Mouse (Mus musculus) telencephalon, adult 2 months (tissue): Measurements from ENCODE around the gene Thsd7b.
"Not testable (repeated sequence)": the region's sequence is repeated elsewhere in the genome, so short reads cannot be mapped to it uniquely, and the experiment has no call there.

Source experiments
- DNase-seq: peaks from one replicate; pipeline ENCODE4 v3.0.0-alpha.2; 2011; ENCODE audit warnings: low read depth, low spot score

Gene Thsd7b

GRCm38 (mm10) chr1:130085910-130086309, 812.8 kb downstream of the Thsd7b start:
- peak; percentile 10 for DNase-seq

- peak; percentile 19 for DNase-seq
Measured at GRCm38 (mm10) chr1:130099227-130099626, 826.1 kb downstream of the Thsd7b start.

GRCm38 (mm10) chr1:130112580-130113314, 839.6 kb downstream of the Thsd7b start:
- DNase-seq, result no peak

DNA sequence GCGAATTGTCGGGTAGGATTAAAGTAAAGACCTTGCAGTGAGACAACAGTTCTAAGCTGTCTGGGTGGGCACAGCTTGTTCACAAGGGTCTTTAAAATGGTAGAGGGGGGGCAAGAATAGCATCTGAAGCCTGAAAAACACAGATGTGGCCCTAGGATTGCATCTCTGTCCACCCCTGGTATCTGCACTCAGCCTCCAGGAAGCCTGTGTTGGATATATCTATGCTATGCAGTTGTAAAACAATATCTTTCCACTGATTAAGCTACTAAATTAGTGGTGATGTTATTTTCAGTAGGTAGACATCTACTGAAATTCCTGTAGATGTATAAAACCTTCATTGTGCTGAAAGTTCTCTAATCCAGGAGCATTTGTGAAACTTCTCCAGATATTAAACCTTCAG, 840.4 kb downstream of the Thsd7b start:
- no peak for DNase-seq

DNA sequence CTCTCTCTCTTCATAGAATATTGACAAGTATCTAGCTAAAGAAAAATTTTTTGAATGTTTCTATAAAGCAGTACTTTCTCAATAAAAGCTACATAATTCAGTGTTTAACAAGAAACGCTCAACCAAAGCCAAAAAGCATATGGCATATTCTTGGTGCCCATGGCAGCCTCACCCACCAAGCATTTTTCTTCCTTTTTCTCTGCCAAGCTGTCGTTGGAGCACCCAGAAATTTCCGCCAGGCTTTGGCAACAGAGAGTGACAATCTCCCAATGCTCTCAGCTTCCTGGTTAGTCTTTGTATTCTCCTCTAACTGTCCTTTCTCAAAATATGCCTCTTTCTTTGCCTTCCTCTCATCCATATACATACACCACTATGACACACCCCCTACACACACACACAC, 857.8 kb downstream of the Thsd7b start:
- DNase-seq, result peak; percentile 22

- DNase-seq, result no peak
Measured at GRCm38 (mm10) chr1:130166187-130166586, 893.1 kb downstream of the Thsd7b start.

DNA sequence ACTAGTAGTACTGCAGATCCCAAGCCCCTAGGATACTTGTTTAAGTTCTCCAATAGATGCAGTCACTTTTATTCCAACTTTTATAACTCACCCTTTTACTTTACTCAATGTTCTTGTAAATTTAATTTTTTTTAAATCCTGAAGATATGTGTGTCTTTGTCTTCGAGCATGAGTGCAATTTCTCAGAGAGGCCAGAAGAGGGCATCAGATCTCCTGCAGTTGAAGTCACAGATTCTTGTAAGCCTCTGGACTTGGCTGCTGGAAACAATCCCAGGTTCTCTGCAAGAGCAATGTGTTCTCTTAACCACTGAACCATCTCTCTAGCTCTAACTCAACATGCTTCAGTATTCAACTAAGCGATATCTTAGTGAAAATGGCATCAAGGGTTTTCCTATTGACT, 894.2 kb downstream of the Thsd7b start:
- no peak for DNase-seq

DNA sequence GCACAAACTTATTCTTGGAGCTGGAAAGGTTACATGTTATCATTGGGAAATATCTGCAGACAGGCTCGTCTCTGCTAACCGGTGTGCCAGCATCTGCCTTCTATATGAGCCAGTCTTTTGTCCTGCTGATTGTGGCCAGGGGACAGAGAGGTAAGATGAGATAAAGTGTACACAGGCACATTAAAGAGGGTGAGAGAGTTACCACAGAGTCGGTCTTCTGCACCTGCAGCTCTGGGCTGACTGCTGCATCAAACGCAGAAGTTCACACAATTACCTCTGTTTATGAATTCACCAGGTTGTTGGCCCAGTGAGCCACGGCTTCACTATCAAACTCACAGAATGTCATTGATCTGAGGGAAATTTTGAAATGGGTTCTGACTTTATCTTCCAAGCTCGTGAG, 896.8 kb downstream of the Thsd7b start:
- no peak for DNase-seq

DNA sequence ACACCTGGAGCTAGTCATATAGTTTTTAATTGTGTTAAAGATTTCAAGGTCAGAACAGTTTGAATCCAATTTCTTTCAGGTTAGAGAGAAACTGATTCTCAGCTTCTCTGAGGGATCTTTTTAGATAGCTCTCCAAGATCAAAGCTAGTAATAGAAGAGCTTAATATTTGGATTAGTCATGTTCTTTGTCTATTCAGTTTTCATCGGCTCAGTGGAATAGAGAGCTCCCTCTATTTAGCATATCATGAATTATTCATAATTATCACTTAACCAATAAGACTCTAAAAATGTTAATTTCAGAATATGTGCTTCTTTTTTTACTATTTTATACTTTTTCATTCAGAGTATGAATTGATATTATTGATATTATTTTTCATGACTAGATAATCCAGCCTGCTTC, 897.2 kb downstream of the Thsd7b start:
- DNase-seq, result no peak

DNA sequence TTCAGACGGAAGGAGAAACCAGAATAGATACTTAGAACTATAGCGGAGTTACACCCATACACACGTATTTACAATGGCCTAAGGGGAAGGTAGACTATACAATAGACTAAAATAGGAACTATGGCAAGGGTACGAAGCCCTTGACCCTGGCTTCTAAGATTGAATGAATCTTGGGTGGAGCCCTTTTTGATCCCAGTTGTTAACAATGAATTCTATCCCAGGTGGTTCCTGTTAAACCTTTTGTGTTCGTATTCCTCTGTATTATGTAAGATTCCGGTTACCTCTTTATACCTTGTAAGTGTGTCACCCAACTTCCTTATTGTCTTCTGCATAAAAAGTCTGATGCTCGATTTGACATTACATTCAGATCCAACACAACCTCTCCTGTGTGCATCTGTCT, 913.7 kb downstream of the Thsd7b start:
- not testable (repeated sequence) for DNase-seq

GRCm38 (mm10) chr1:130192190-130193028, 919.3 kb downstream of the Thsd7b start:
- peak; percentile 24 for DNase-seq

DNA sequence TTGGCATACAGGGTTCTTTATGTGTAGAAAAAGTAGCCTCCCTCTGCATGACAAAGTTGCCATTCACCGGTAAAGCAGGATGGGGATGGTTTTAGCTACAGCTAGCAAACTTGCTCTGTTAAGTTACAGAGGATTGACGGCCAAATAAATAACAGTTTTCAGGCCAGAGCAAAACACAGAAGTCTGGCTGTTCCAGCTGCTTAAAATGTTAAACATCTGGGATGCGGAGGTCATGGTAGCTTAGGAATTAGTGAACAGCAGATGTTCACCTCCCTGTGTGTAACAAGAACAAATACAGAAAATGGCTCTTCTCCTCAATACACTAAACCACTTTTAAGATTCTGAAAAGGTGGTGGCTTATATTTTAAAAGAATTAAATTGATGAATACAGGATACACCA, 944.3 kb downstream of the Thsd7b start:
- DNase-seq, result no peak

- DNase-seq, result no peak
Measured at GRCm38 (mm10) chr1:130222904-130223303, 949.8 kb downstream of the Thsd7b start.

- DNase-seq, result no peak
Measured at GRCm38 (mm10) chr1:130245563-130245962, 972.5 kb downstream of the Thsd7b start.

GRCm38 (mm10) chr1:130246264-130246663, 973.2 kb downstream of the Thsd7b start:
- DNase-seq, result not testable (repeated sequence)

DNA sequence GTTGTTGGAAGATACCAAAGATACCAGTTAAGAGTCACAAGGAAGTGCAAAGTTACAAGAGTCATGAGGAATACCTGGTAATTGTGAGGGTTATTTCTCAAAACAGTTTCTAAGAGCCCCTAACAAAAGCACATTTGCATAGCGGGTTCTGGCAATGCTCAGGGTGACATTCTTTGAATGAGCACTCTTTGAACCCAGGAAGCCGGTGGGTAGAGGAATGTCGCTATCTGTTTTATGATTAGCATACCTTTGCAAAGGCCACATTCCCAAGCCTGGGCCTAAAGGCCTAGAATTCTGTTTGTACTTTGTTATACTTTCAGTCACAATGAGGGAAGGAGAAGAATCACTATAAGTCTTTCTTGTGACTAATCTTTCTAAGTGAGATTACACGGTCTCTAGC, 973.8 kb downstream of the Thsd7b start:
- DNase-seq, result not testable (repeated sequence)

GRCm38 (mm10) chr1:130262046-130262445, 988.9 kb downstream of the Thsd7b start:
- DNase-seq, result no peak
